14 mouse cellular contexts compared by ENCODE assay signal in genomic region chr17:49384217-49384943, GRCm38 (mm10). TPM values are rescaled to one million over a fixed set of nuclear protein-coding genes. Genes with fewer than 3 reads are reported as not detected.
A peak's percentile ranks its signal among the peaks of the same experiment; 100 is the strongest.
DNase-seq lines count a peak whose midpoint lies in the region; ATAC-seq and TF ChIP-seq lines count a peak whose summit lies in the region.
"Had no signal": no experiment of that assay in that cellular context is flagged by ENCODE, and none has a peak within 500 bp of the region (broad histone marks: within the 10 kb centered on the region; RNA-seq: fewer than 3 reads in every experiment).

No protein-coding gene starts in this region.

- no peaks in the 10 kb centered on the region for H3K9me3 ChIP-seq in forebrain, embryonic 15.5 days
- no peaks in the 10 kb centered on the region for H3K9me3 ChIP-seq in forebrain, embryonic 13.5 days (replicated peaks)
- H3K9me3 ChIP-seq in limb, embryonic 14.5 days (ENCODE audit: control insufficient read depth, low read length), result no peaks in the 10 kb centered on the region
- H3K9me3 ChIP-seq in intestine, embryonic 15.5 days, result no peaks in the 10 kb centered on the region

- WGBS in forebrain, embryonic 15.5 days, result 55% methylated on average over 6 of the region's 6 CpGs
- WGBS in forebrain, embryonic 13.5 days, result 55% methylated on average over 6 of the region's 6 CpGs
- WGBS in limb, embryonic 14.5 days, result 30% methylated on average over 6 of the region's 6 CpGs
- WGBS in intestine, embryonic 15.5 days, result 35% methylated on average over 6 of the region's 6 CpGs

- H3K27ac ChIP-seq in forebrain, embryonic 15.5 days (replicated peaks), result no peak overlapping the region
- no peak overlapping the region for H3K27ac ChIP-seq in forebrain, embryonic 13.5 days
- H3K27ac ChIP-seq in limb, embryonic 14.5 days (replicated peaks; ENCODE audit: low read depth, low read length), result no peak overlapping the region
- no peak overlapping the region for H3K27ac ChIP-seq in intestine, embryonic 15.5 days

- 0 out of 2 replicates have a peak, but pooled peaks cover 3% of the 10 kb centered on the region for H3K4me1 ChIP-seq in forebrain, embryonic 15.5 days
- peaks cover 4% of the 10 kb centered on the region; the same call in 1 of the 2 replicates for H3K4me1 ChIP-seq in forebrain, embryonic 13.5 days
- H3K4me1 ChIP-seq in limb, embryonic 14.5 days (ENCODE audit: control insufficient read depth, insufficient read depth, low read length), result peaks cover 7% of the 10 kb centered on the region; the same call in 1 of the 2 replicates
- peaks cover 5% of the 10 kb centered on the region for H3K4me1 ChIP-seq in intestine, embryonic 15.5 days (replicated peaks)

- H3K27me3 ChIP-seq in forebrain, embryonic 15.5 days, result no peaks in the 10 kb centered on the region
- no peaks in the 10 kb centered on the region for H3K27me3 ChIP-seq in forebrain, embryonic 13.5 days
- H3K27me3 ChIP-seq in limb, embryonic 14.5 days (ENCODE audit: control insufficient read depth, insufficient read depth, low read length), result no peaks in the 10 kb centered on the region
- H3K27me3 ChIP-seq in intestine, embryonic 15.5 days (replicated peaks), result no peaks in the 10 kb centered on the region

- H3K4me2 ChIP-seq in forebrain, embryonic 15.5 days (replicated peaks), result no peak overlapping the region
- no peak overlapping the region for H3K4me2 ChIP-seq in forebrain, embryonic 13.5 days
- H3K4me2 ChIP-seq in limb, embryonic 14.5 days (replicated peaks; ENCODE audit: low read depth, low read length, severe bottlenecking), result no peak overlapping the region
- H3K4me2 ChIP-seq in intestine, embryonic 15.5 days (replicated peaks), result no peak overlapping the region
- H3K4me2 ChIP-seq: heart, embryonic 12.5 days had no signal

- peak; percentile 6 for DNase-seq in retina, postnatal 1 day
- DNase-seq in retina, embryonic 14.5 days (ENCODE audit: low spot score), result no peak
- no peak for DNase-seq in limb, embryonic 14.5 days (ENCODE audit: low spot score)
- peak; percentile 44 for DNase-seq in thymus, postnatal 4 days
- DNase-seq in frontal cortex, postnatal 36 days (ENCODE audit: low spot score in 2 of 2), result no peak
- DNase-seq: adrenal gland, adult 8-10 months; B cell, adult 2 months; cerebellum, adult 11-12 months; lung, postnatal 10 days had no signal

- 0 out of 2 replicates have a peak, but pooled peaks have one; percentile 29 for ATAC-seq in forebrain, embryonic 15.5 days (replicated peaks)
- ATAC-seq in forebrain, embryonic 13.5 days, result no peak
- peak; percentile 55 for ATAC-seq in limb, embryonic 14.5 days (ENCODE audit: low FRiP score, low read depth)
- no peak for ATAC-seq in intestine, embryonic 15.5 days

- H3K36me3 ChIP-seq in forebrain, embryonic 15.5 days, result no peaks in the 10 kb centered on the region
- H3K36me3 ChIP-seq in forebrain, embryonic 13.5 days (ENCODE audit: poor library complexity, severe bottlenecking), result no peaks in the 10 kb centered on the region
- H3K36me3 ChIP-seq in limb, embryonic 14.5 days (ENCODE audit: control insufficient read depth, insufficient read depth, low read length), result no peaks in the 10 kb centered on the region
- no peaks in the 10 kb centered on the region for H3K36me3 ChIP-seq in intestine, embryonic 15.5 days
- H3K36me3 ChIP-seq: heart, embryonic 12.5 days had no signal

- no peak for TF ChIP-seq POLR2A in limb, embryonic 14.5 days (IDR thresholded peaks at IDR 0.05; ENCODE audit: borderline replicate concordance, extremely low read depth, insufficient read depth, insufficient read length)

- H3K4me3 ChIP-seq in forebrain, embryonic 15.5 days, result no peak overlapping the region
- no peak overlapping the region for H3K4me3 ChIP-seq in forebrain, embryonic 13.5 days
- no peak overlapping the region for H3K4me3 ChIP-seq in limb, embryonic 14.5 days (replicated peaks; ENCODE audit: low read length)
- H3K4me3 ChIP-seq in intestine, embryonic 15.5 days (replicated peaks), result no peak overlapping the region
- H3K4me3 ChIP-seq: heart, embryonic 12.5 days; myocyte had no signal

- no peak overlapping the region for H3K9ac ChIP-seq in forebrain, embryonic 15.5 days (replicated peaks)
- no peak overlapping the region for H3K9ac ChIP-seq in forebrain, embryonic 13.5 days
- peak overlapping the region; percentile 3; the same call in 1 of the 2 replicates for H3K9ac ChIP-seq in limb, embryonic 14.5 days (ENCODE audit: low read depth, low read length, severe bottlenecking)
- H3K9ac ChIP-seq in intestine, embryonic 15.5 days, result no peak overlapping the region
- H3K9ac ChIP-seq: heart, embryonic 12.5 days had no signal

RNA-seq across cellular contexts. Expression of gene Mocs1, which starts 43.8 kb away (rescaled TPM):
- polyA plus RNA-seq in forebrain, embryonic 15.5 days (2015; fragmentation: Nextera tagmentation; extraction: Ambion mirVana), result 3.0 and 4.1 TPM in 2 replicates
- polyA plus RNA-seq in forebrain, embryonic 13.5 days (2015; fragmentation: Nextera tagmentation; extraction: Ambion mirVana), result 2.9 and 3.4 TPM in 2 replicates
- polyA plus RNA-seq in limb, embryonic 14.5 days (2012; rRNA removed), result 18.3 and 21.5 TPM in 2 replicates
- polyA plus RNA-seq in limb, embryonic 14.5 days (2014; fragmentation: Nextera tagmentation; extraction: Ambion mirVana), result 8.0 and 8.1 TPM in 2 replicates
- 8.0 and 9.3 TPM in 2 replicates for polyA plus RNA-seq in intestine, embryonic 15.5 days (2015; fragmentation: Nextera tagmentation; extraction: Ambion mirVana)

Comparison
In these comparisons a context has a peak if more than half of its experiments do, and no peak if none do; other contexts are left out.
1. ATAC-seq: peak in forebrain, embryonic 15.5 days (single experiment) and limb, embryonic 14.5 days (single experiment); none in forebrain, embryonic 13.5 days (single experiment) and intestine, embryonic 15.5 days (single experiment).
2. DNase-seq: peak in retina, postnatal 1 day (single experiment) and thymus, postnatal 4 days (single experiment); none in retina, embryonic 14.5 days (single experiment), limb, embryonic 14.5 days (single experiment) and frontal cortex, postnatal 36 days (0 of 2).